Mouse (Mus musculus) hindbrain, embryonic 13.5 days (tissue): ENCODE results near the gene Lypd1. TPM values are rescaled to one million over a fixed set of nuclear protein-coding genes. Genes with fewer than 3 reads are reported as not detected.
A peak's percentile ranks its signal among the peaks of the same experiment; 100 is the strongest.

Source experiments
- ATAC-seq: fragments of 200-750 bp; cut with Nextera tagmentation; 2 replicates; pipeline ENCODE4 v1.8.0; 2017; ENCODE audit warnings: moderate TSS enrichment; ENCODE audit not compliant: low FRiP score
- H3K27ac ChIP-seq: fragments of 300-500 bp; sonication (generic); 2 replicates; pipeline ENCODE4 v1.5.1; 2015; ENCODE audit warnings: inconsistent platforms, mild to moderate bottlenecking, moderate library complexity
- H3K27me3 ChIP-seq: fragments of 300-500 bp; sonication (generic); 2 replicates; pipeline ENCODE4 v1.6.1; 2015; ENCODE audit warnings: mild to moderate bottlenecking, inconsistent platforms
- H3K36me3 ChIP-seq: fragments of 300-500 bp; sonication (generic); 2 replicates; pipeline ENCODE4 v1.6.1; 2015; ENCODE audit warnings: mild to moderate bottlenecking, inconsistent platforms
- H3K4me1 ChIP-seq: fragments of 300-500 bp; sonication (generic); replicated peaks from 2 replicates; pipeline ENCODE4 v1.6.1; 2015; ENCODE audit warnings: inconsistent platforms
- H3K4me2 ChIP-seq: fragments of 300-500 bp; sonication (generic); 2 replicates; pipeline ENCODE4 v1.6.1; 2015; ENCODE audit warnings: inconsistent platforms, mild to moderate bottlenecking, moderate library complexity
- H3K4me3 ChIP-seq: fragments of 300-500 bp; sonication (generic); 2 replicates; pipeline ENCODE4 v1.5.1; 2015; ENCODE audit warnings: mild to moderate bottlenecking, inconsistent platforms
- H3K9ac ChIP-seq: fragments of 300-500 bp; sonication (generic); 2 replicates; pipeline ENCODE4 v1.6.1; 2015; ENCODE audit warnings: mild to moderate bottlenecking, inconsistent platforms
- H3K9me3 ChIP-seq: fragments of 300-500 bp; sonication (generic); 2 replicates; pipeline ENCODE4 v1.6.1; 2016; ENCODE audit warnings: inconsistent platforms
- WGBS: fragments of 180-500 bp; shearing (Covaris S2); methylation state at CpG from one replicate; pipeline ENCODE4 v1.1.7; 2015; 5-methylcytosine and 5-hydroxymethylcytosine counted together
- polyA plus RNA-seq: library from polyadenylated mRNA; unstranded; fragments of >200 nt; fragmentation: Nextera tagmentation; extraction: Ambion mirVana; gene quantifications from 2 replicates; pipeline ENCODE4 v1.2.1, GENCODE M21; 2015

The Lypd1 gene
- polyA plus RNA-seq: 53.2 and 55.3 TPM in 2 replicates

DNA sequence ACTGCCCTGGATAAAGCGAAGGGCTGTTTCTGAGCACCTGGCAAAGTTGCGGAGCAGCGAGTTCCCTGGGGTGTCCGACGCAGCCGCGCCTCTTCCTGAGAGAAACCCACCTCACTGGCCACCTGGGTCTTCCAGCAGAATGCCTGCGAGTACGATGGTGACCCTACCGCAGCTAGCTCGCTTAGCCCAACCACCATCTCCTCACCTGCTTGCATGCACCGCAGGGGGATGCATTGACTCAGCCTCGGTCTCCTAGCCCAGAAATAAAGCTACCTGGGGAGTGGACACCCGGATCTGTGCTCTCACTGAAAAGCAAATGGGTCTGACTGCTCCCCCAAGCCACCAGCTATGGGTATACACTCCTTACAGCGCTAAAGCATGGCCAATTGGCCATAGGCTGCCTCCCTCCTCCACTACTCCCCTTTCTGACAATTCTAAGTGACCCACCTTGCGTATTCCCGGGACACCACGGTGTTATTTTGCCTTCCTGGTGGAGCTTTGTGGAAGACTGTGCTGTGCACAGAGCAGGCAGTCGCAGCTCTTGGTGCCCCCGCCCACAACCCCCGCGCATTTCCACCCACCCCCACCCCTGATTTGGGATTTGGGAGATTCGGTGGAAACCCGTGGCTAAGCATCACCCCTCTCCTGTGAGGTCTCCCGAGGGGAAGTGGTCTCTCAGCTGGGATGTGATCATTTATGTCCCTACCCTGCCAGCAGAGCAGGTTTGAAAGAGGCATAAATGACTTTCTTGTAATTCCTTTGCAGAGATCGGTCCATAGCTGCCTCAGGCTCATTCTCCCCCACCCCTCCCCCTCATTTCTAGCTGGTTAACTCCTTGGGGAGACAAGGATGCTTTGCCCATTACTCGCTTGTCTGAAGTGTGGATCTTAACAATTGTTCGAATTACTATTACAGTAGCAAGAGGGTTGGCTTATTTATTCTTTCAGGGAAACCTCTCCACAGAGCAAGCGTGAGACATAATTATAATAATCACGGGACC is at the start of gene Lypd1:
Gene Lypd1 (minus strand): TSS at position 501 of the 1,000 bp plus-strand sequence.
- Histone ChIP-seq H3K4me2 (peak within 1 kb of the TSS; percentile 98), H3K4me3 (peak within 1 kb of the TSS; percentile 57), H3K27me3 (peaks cover 27% of the 10 kb centered on the region), H3K4me1 (peaks cover 32% of the 10 kb centered on the region), H3K27ac (peak within 1 kb of the TSS; percentile 75), H3K36me3 (no peaks in the 10 kb centered on the region), H3K9ac (peak within 1 kb of the TSS; percentile 81), H3K9me3 (no peaks in the 10 kb centered on the region)
- ATAC-seq: peak; percentile 45
- WGBS: 4% methylated on average over 30 of the region's 30 CpGs

DNA sequence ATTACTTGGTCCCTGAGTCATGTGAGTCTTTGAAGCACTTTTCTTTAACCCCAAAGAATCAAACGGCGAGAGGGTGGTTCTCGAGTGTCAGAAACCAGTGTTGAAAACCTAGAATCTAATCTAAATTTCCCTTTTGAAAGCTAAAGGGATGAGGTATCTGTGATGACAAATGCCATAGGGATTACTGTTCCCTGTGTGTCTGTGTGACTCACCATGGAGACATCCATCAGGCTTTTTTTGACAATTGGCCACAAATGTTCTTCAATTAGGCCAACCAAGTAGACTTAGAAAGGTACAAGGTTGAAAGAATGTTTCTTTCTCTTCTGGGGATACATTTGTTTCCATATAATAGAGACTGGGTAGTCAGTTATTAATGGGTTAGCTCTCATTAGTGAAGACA is 38.1 kb upstream of the Lypd1 start:
- H3K9ac ChIP-seq: no peak overlapping the region
- WGBS: 89% methylated on average over 3 of the region's 3 CpGs
- no peaks in the 10 kb centered on the region for H3K9me3 ChIP-seq
- ATAC-seq: no peak
- no peaks in the 10 kb centered on the region for H3K36me3 ChIP-seq
- no peaks in the 10 kb centered on the region for H3K27me3 ChIP-seq
- H3K4me1 ChIP-seq: no peaks in the 10 kb centered on the region
- H3K4me3 ChIP-seq: no peak overlapping the region
- H3K27ac ChIP-seq: no peak overlapping the region
- H3K4me2 ChIP-seq: no peak overlapping the region

DNA sequence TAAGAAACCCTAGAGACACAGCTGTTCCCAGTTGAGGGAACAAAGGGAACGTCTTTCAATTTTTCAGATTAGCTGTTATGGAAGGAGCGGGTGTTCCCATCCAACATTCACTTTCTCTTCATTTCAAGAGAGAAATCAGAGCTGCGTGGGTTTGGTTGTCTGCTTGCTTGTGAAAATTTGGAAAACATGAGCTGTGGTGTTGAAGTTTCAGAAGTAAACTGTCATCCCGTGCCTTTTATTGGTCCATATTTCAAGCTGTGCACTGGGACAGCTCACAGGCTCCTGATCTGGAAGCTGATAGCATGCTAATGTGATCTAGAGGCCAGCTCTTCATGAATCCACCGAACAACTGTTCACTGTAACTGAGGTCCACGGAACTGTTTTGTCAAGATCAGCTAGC is 36.2 kb upstream of the Lypd1 start:
- no peak overlapping the region for H3K4me3 ChIP-seq
- H3K9ac ChIP-seq: no peak overlapping the region
- ATAC-seq: no peak
- H3K9me3 ChIP-seq: no peaks in the 10 kb centered on the region
- no peaks in the 10 kb centered on the region for H3K27me3 ChIP-seq
- no peak overlapping the region for H3K4me2 ChIP-seq
- WGBS: 76% methylated on average over 6 of the region's 6 CpGs
- no peaks in the 10 kb centered on the region for H3K36me3 ChIP-seq
- no peaks in the 10 kb centered on the region for H3K4me1 ChIP-seq
- no peak overlapping the region for H3K27ac ChIP-seq

- Histone ChIP-seq H3K4me3 (no peak overlapping the region), H3K27me3 (no peaks in the 10 kb centered on the region), H3K9ac (no peak overlapping the region), H3K27ac (no peak overlapping the region), H3K4me1 (0 out of 2 replicates have a peak, but pooled peaks cover 3% of the 10 kb centered on the region), H3K36me3 (no peaks in the 10 kb centered on the region), H3K4me2 (no peak overlapping the region), H3K9me3 (no peaks in the 10 kb centered on the region)
- ATAC-seq: no peak
- WGBS: 80% methylated on average over 9 of the region's 9 CpGs
Measured at GRCm38 (mm10) chr1:125945136-125945535, 32.2 kb upstream of the Lypd1 start.

DNA sequence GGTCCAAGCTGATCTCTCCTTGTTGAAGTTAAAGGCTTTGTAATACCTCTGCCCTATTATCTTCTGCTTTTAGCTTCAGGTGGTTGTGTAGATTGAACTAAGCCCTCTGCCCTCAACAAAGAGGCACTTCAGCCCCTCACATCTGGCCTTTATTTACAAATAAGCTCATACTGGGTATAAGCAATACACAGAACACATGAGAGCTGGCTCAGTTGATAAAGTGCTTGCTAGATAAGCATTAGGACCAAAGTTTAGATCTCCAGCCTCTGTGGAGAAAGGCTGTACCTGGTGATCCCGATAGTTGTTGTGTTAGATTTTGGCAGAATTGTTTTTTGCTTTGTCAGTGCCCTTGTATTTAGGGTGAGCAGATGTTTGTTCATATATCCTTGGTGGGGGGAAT is 30.4 kb upstream of the Lypd1 start:
- Histone ChIP-seq H3K27me3 (no peaks in the 10 kb centered on the region), H3K4me1 (0 out of 2 replicates have a peak, but pooled peaks cover 3% of the 10 kb centered on the region), H3K36me3 (no peaks in the 10 kb centered on the region), H3K9me3 (no peaks in the 10 kb centered on the region), H3K9ac (no peak overlapping the region), H3K27ac (no peak overlapping the region), H3K4me2 (no peak overlapping the region), H3K4me3 (no peak overlapping the region)
- WGBS: 94% methylated on average over 1 of the region's 1 CpGs
- no peak for ATAC-seq

GRCm38 (mm10) chr1:125925486-125925885 is 12.6 kb upstream of the Lypd1 start:
- Histone ChIP-seq H3K27me3 (no peaks in the 10 kb centered on the region), H3K36me3 (no peaks in the 10 kb centered on the region), H3K4me2 (no peak overlapping the region), H3K4me1 (no peaks in the 10 kb centered on the region), H3K9ac (no peak overlapping the region), H3K27ac (no peak overlapping the region), H3K9me3 (no peaks in the 10 kb centered on the region; the same call in 1 of the 2 replicates), H3K4me3 (no peak overlapping the region)
- no peak for ATAC-seq
- 96% methylated on average over 10 of the region's 10 CpGs for WGBS

DNA sequence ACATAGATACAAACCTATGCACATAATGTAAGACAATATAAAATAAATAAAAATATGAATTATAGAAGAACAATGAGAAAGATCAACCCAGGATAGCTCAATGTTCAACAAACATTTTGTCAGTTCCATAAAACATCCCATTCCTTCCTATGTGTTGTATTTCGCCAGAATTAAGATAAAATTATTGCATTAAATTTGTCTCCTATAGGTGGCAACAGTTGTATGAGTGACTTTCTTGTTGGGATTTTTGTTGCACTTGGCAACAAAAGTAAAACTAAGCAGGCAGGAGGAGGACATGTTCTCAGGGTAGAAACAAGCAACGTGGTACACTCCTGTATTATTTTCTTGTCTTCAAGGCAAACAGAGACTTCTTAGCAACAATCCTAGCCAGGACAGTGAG is 10.2 kb upstream of the Lypd1 start:
- Histone ChIP-seq H3K27me3 (no peaks in the 10 kb centered on the region), H3K27ac (no peak overlapping the region), H3K36me3 (no peaks in the 10 kb centered on the region), H3K9me3 (peaks cover 14% of the 10 kb centered on the region; the same call in 1 of the 2 replicates), H3K9ac (no peak overlapping the region), H3K4me2 (no peak overlapping the region), H3K4me1 (no peaks in the 10 kb centered on the region), H3K4me3 (no peak overlapping the region)
- ATAC-seq: no peak
- 80% methylated on average over 2 of the region's 2 CpGs for WGBS

DNA sequence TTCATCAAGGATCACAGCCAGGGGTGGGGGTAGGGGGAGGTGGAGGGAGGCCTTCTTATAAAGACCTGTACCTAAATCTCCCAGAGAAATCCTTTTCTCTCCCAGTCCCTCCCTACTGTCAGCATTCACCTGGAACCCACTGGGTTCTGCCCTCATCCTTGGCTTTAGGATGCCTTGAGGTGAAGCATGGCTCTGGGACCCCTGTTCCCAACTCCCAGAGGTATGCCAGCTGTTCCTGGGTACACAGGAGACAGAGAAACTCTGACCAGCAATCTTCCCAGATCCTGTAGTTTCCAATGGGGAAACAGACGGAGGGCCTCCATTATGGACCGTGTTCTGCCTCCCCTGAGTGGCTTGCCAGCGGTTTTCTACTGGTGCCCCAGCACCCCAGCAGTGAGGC is 7.8 kb upstream of the Lypd1 start:
- Histone ChIP-seq H3K36me3 (no peaks in the 10 kb centered on the region), H3K4me3 (no peak overlapping the region), H3K9me3 (peaks cover 14% of the 10 kb centered on the region; the same call in 1 of the 2 replicates), H3K27me3 (no peaks in the 10 kb centered on the region), H3K9ac (no peak overlapping the region), H3K4me1 (no peaks in the 10 kb centered on the region), H3K4me2 (no peak overlapping the region), H3K27ac (no peak overlapping the region)
- 90% methylated on average over 3 of the region's 3 CpGs for WGBS
- ATAC-seq: no peak

GRCm38 (mm10) chr1:125911901-125912445 is 928 bp downstream of the Lypd1 start:
- H3K9me3 ChIP-seq: no peaks in the 10 kb centered on the region
- H3K4me3 ChIP-seq: peak overlapping the region; percentile 57
- peak overlapping the region; percentile 81 for H3K9ac ChIP-seq
- peak overlapping the region; percentile 75 for H3K27ac ChIP-seq
- 1% methylated on average over 41 of the region's 43 CpGs for WGBS
- H3K27me3 ChIP-seq: peaks cover 27% of the 10 kb centered on the region
- H3K4me1 ChIP-seq: peaks cover 32% of the 10 kb centered on the region
- H3K4me2 ChIP-seq: peak overlapping the region; percentile 98
- peak; percentile 70 for ATAC-seq
- H3K36me3 ChIP-seq: no peaks in the 10 kb centered on the region

DNA sequence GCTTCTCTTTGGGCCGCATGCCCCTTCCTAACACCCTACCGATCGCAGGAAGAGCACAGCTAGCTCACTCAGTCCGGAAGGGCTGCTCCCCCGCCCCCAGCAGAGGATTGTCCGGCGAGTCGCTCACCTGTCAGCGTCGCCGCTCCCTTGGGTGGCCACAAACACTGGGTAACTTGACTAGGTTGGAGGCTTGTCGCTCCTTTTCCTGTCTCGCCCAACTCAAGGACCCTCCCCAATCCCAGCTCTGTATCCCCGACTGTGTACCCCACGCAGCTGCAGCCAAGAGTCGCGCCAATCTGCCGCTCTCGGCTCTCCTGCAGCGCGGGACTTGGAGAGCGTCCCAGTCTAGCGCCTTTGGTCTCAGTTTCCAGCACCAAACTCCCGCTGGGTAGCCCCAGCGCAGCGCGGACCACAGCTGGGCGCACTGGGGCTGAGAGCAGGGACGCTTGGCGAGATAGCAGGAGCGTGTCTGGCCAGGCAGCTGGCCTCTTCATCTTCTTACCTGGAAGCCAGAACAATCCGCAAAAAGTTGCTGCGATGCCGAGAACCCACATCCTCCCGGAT is 1.5 kb downstream of the Lypd1 start:
- Histone ChIP-seq H3K9me3 (no peaks in the 10 kb centered on the region), H3K27me3 (peaks cover 27% of the 10 kb centered on the region), H3K27ac (peak overlapping the region; percentile 64), H3K4me1 (peaks cover 32% of the 10 kb centered on the region), H3K36me3 (no peaks in the 10 kb centered on the region), H3K4me2 (peak overlapping the region; percentile 98), H3K9ac (peak overlapping the region; percentile 81), H3K4me3 (peak overlapping the region; percentile 57)
- peak; percentile 50 for ATAC-seq
- under 1% methylated on average over 35 of the region's 35 CpGs for WGBS

DNA sequence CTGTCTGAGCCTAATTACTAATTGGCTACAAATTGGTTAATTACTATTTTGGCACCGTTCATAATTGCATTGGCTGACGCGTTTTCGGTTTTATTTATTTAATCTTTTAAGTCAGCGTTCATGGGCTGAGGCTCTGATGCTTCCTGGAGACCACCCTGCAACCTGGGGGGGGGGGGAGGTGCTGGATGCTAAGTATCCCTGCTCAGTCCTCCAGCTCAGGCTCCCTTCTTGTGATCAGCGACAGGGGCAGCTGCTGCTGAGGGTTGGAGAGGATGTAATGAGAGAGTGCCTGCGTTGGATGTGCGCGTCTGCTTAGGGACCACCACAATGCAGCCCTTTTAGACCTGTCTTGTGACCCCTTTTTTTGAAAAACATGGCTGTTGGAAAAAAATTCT is 2.0 kb downstream of the Lypd1 start:
- Histone ChIP-seq H3K36me3 (no peaks in the 10 kb centered on the region), H3K27me3 (peaks cover 27% of the 10 kb centered on the region), H3K9me3 (no peaks in the 10 kb centered on the region), H3K4me3 (peak overlapping the region; percentile 57), H3K4me2 (peak overlapping the region; percentile 98), H3K27ac (peak overlapping the region; percentile 64; the same call in 1 of the 2 replicates), H3K4me1 (peaks cover 32% of the 10 kb centered on the region), H3K9ac (peak overlapping the region; percentile 81)
- WGBS: 3% methylated on average over 9 of the region's 9 CpGs
- ATAC-seq: peak; percentile 27; the same call in 1 of the 2 replicates

GRCm38 (mm10) chr1:125910211-125910870 is 2.6 kb downstream of the Lypd1 start:
- Histone ChIP-seq H3K9ac (peak overlapping the region; percentile 81), H3K36me3 (no peaks in the 10 kb centered on the region), H3K27me3 (peaks cover 27% of the 10 kb centered on the region), H3K4me1 (peaks cover 32% of the 10 kb centered on the region), H3K27ac (peak overlapping the region; percentile 3; the same call in 1 of the 2 replicates), H3K9me3 (no peaks in the 10 kb centered on the region), H3K4me3 (peak overlapping the region; percentile 57), H3K4me2 (peak overlapping the region; percentile 98)
- peak; percentile 9; the same call in 1 of the 2 replicates for ATAC-seq
- 12% methylated on average over 14 of the region's 14 CpGs for WGBS
